Mouse (Mus musculus): ENCODE data around the gene Otub2. TPM values are rescaled to one million over a fixed set of nuclear protein-coding genes. Genes with fewer than 3 reads are reported as not detected.

The Otub2 gene
- 1 to 10 TPM; 3.5 to 3.7 TPM for total RNA-seq (2021)
- long read RNA-seq, experiment 1, partial matches to known transcripts = 0 of 1 reads
- long read RNA-seq, experiment 1, other reads (novel, unspliced or antisense) = 0 of 1 reads
- long read RNA-seq, experiment 2, partial matches to known transcripts = 0 of 3 reads
- long read RNA-seq, experiment 2, other reads (novel, unspliced or antisense) = 1 of 3 reads

GRCm38 (mm10) chr12:103388505-103389347 is at the start of gene Otub2:
Gene Otub2 (plus strand): TSS chr12:103388682.
- peak; percentile 94 for DNase-seq

DNA sequence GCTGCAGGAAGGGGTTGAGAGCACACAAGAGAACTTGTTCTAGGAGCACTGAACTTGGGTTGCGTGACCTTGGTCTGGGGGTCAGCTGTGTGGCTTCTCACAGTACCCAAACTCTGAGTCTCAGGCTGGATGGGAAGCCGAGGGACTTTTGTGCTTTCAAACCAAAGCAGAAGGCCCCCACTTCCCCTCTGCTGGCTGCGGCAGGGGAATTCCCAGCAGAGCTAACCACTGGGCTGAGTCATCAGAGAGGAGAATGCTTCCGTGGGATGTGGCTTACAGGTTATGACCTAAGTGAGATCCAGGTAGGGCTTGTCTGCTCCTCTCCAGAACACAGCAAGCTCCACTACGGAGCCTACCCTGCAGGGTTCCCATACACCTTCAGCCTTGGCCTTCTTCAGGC is 47.3 kb upstream of the Otub2 start:
- DNase-seq = no peak

DNA sequence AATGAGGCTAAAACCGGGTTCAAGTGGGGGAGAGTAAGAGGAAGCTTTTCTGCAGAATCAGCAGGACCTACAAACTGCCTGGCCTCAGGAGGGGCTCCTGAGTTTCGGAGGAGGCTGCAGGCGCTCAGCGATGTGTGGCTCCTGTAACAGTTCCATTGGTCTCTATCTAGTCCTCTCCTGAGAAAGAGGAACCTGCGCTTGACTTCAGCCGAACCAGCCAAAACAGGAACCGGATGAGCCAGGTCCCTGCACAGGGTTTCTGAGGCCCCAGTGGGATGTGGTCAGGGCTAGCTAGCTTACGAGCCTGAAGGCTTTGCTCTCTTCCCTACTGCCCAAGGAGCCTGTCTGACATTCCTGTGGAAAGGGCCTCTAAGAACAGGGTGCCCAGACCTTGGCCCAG is 45.0 kb upstream of the Otub2 start:
- DNase-seq = no peak

- no peak for DNase-seq
Measured at GRCm38 (mm10) chr12:103344934-103345333, 43.5 kb upstream of the Otub2 start.

DNA sequence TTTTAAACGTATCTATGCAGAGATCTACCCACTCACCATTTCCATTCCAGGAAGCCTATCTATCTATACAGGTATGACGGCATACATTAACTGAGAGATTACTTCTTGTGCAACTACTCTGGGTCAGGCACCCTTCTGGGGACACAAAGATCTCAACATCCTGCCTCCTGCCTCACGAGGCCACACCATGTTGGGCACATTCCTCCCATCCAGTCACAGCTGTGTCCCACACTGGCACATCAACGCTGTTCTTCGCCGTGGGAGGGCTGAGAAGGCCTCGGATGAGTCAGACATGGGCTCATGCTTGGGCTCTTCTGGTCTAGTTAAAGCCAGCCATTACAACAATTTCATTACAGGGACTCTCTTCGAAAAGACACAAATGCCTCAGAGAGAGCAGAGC is 41.5 kb upstream of the Otub2 start:
- DNase-seq = no peak

DNA sequence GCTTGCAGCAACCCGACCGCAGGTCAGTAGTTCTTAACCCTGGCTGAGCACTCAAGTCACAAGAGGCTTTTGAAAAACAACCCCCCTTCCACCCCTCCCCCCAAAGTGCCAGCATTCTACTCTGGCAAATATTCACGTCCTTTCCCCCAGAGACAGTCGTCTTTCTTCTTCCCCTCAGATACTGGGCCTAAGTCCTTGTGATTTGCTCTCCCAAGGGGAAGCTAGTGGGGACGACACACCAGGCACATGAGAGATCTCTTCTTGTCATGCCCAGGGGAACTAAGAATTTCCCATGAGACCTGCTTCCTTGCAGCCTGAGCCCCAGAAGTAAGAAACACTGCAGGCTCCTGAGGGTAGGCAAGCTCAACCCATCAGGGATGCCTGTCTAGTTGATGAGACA is 41.1 kb upstream of the Otub2 start:
- no peak for DNase-seq

GRCm38 (mm10) chr12:103348506-103348905 is 40.0 kb upstream of the Otub2 start:
- DNase-seq = peak; percentile 86

DNA sequence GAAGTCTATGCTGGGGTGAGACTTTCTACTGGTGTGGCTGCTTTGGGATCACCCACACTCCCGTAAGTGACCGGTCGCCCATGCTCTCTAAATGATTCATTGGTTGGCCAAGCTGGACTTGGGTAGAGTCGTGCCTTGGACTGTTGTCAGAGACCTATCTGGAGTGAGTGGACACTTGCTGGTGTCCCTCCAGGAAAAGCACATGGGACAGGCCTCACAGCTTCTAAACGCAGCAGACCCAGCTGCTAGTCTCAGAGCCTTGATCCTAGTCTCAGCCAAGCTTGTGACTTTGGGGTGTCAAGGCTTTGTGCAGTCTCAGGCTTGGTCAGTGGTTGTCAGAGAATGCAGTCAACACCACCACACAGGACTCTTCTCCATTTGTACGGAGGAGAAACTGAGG is 35.7 kb upstream of the Otub2 start:
- peak; percentile 47 for DNase-seq

DNA sequence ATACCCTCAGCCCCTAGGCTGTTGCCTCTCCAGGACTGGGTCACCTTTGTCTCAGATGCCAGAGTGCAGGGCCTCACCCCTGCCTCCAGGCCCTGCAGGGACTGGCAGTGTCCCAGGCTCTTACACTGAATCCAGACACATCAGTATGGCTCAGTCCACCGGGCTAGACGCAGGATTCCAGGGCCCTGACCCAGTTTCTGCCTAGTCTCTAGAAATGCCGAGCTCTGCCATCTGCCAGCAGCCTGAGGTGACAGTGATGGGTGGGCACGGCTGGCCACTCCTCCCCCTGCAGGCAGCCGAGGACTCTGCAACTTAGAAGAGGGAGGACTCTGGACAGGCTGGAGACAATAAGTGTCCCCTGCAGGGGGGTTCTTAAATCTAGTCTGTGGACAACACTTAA is 34.9 kb upstream of the Otub2 start:
- DNase-seq = peak; percentile 65

GRCm38 (mm10) chr12:103355746-103356414 is 32.6 kb upstream of the Otub2 start, which contains the start of gene Asb2:
Gene Asb2 (minus strand): TSS chr12:103356001.
- peak; percentile 47 for DNase-seq

DNA sequence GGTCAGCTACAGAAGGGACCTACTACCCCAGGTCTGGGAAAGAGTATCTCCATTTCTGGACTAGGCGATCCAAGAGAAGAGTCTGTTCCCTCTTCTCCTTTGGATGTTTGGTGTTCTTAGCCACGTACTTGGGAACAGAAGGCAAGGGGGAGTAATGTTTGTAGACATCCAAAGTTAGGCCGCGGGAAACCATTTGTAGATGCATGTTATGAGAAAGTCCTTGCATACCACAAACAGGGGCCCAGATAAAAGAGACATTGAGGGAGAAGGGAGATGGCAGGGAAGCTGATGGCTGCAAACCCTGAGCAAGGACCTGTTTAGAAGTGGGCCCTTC is 32.1 kb upstream of the Otub2 start:
- no peak for DNase-seq

GRCm38 (mm10) chr12:103358216-103358615 is 30.3 kb upstream of the Otub2 start:
- peak; percentile 63 for DNase-seq

DNA sequence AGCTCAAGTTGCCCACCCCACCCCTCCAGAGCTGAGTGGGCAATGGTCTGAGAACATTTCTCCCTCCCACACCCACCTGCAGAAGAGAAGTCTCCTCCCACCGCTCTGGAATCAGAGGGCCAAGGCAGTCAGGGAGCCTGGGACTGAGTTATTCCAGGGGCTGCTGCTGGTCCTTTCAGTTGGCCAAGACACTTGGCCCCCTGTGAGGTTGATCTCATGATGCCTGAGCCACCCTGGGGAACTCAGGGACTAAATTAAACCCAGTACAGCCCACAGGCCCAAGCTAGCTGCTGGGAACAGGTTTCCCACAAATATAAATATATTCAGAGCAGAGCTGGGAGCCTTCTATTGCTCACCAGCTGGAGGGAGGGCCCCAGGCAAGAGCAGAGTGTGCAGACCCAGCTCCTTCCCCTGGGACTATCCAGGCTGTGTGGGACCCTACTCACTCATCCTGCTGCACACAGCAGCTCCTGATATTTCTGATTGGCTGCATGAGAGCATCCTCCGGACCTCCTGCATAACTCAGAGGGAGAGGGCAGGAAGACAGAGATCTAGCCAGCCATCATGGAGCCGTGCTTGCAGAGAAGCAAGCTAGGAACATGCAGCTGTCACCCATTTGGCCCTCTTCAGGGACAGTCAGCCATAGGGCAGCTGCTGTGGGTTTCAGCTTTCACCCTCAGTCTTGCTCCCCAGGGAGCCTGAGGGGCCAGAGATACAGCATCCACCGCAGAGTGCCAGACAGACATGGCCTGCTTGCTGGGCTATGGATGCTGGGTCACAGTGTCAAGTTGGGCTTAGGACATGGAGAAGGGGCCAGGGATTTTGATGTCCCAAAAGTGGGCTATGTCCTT is 29.3 kb upstream of the Otub2 start:
- DNase-seq = peak; percentile 58

DNA sequence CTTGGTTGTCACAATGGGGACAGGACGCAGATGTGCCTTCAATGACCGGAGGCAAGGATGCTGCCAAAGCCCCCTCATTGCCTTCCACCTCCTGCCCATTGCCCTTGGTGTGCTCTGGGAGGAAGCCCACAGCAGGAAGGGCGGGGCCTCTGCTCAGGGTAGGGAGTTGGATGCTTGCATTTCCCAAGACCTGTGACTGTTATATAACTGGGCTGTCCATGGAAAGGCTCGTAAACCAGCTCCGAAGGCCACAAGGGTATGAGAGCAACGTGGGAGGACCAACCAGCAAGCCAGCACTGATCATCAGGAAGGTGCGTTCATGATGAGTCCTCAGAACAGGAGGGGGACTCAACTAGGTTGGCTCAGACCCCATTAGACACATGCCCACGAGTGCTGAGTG is 27.7 kb upstream of the Otub2 start:
- no peak for DNase-seq

DNA sequence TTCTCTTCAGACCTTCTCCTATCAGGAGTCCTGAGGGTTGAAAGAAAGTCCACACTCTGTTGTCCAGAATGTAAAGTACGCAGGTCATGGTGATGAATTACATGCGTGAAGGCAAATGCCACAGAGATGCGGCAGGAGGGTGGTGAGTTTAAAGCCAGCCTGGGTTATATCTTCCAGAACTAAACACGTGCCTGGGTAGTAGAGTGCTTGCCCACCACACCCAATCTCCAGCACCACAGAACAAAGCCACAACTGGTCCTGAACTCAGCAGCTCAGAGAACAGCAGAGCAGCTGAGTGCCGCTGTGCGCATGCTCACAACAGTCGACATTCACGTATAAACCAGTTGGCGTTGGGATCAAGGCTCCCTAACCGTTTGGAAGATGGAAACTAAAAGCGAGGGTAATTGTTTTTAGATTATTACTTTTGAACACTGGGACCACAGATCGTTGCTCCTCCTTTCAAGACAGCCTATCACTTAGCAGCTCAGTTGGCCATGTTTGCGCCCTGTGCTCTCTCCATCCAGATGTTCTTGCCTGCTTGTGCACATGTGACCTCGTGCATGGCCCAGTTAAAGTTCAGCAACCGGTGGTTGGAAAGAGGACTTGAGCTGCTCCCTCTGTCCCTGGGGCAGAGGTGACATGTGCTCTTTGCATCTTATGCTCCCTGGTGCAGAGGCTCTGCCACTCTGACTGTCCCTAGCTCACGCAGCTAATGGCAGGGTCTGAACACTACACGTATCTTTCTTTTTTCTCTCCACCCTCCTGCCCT is 26.8 kb upstream of the Otub2 start:
- DNase-seq = no peak

GRCm38 (mm10) chr12:103362336-103362735 is 26.1 kb upstream of the Otub2 start:
- no peak for DNase-seq

GRCm38 (mm10) chr12:103367171-103367570 is 21.3 kb upstream of the Otub2 start:
- DNase-seq = no peak

DNA sequence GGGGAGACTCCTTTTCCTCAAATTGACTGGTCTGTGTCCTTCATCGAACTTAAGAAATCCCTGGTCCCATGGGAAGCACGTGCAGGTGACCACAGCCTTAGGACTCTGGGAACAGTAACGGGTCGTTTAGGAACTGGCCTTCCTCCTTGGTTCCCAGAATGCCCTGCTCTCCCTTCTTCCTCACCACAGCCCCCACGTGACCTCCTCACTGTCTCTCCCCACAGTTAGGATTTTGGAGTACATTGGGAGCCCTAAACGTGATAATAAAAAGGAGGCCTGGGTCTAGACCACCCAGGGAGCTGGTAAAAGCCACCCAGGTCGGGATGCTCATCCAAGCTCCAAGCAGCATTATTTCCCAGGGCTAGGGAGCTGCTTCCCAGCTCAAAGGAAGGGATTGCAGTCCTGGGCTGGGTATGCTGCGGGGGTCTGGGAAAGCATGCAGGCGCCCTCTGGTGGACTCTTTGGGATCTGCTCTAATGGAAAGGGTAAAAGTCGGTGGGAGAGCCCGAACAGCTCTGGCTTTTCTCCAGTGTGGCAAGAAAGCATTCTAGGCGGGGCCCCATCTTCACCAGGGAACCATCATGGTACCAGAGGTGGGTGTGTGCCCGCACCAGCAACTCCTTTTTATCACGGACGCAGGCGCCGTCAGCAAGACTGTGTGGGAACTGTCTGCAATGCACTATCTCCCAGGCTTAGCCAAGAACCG is 20.7 kb upstream of the Otub2 start:
- peak; percentile 85 for DNase-seq

GRCm38 (mm10) chr12:103368326-103368669 is 20.2 kb upstream of the Otub2 start:
- DNase-seq = no peak

- no peak for DNase-seq
Measured at GRCm38 (mm10) chr12:103368777-103369176, 19.7 kb upstream of the Otub2 start.

DNA sequence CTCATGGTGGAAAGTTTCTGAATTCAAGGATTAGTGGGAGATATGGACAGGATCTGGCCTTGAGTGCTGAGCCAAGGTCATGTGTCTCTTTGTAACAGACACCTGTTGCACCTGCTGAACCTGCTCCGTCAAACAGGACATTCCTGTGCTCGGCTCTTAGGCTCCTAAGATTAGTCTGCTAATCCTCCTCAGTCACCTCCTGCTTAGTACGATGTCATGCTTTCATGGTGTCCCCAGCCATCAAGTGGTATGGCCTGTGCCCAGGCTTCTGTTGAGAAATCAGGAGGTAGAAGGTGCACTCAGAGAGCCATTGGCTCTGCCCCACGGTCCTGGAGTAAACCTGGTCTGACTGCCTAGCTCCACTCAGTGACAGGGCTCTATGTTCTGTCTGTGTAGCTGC is 17.6 kb upstream of the Otub2 start:
- no peak for DNase-seq

All from gastrocnemius, postnatal 10 days (tissue).